Mouse (Mus musculus) myocyte (in vitro differentiated cells): ENCODE results near the gene Col6a1. TPM values are rescaled to one million over a fixed set of nuclear protein-coding genes. Genes with fewer than 3 reads are reported as not detected.

Source experiments
- H3K27me3 ChIP-seq: one replicate; pipeline ENCODE4 v1.6.1; 2011; ENCODE audit not compliant: control insufficient read depth, insufficient read depth, insufficient read length
- H3K36me3 ChIP-seq: one replicate; pipeline ENCODE4 v1.6.1; 2011; ENCODE audit not compliant: control insufficient read depth, insufficient read depth
- H3K4me2 ChIP-seq: one replicate; pipeline ENCODE4 v1.6.1; 2011; ENCODE audit warnings: low read depth, control low read depth
- H3K4me3 ChIP-seq: one replicate; pipeline ENCODE4 v1.5.1; 2011; ENCODE audit warnings: mild to moderate bottlenecking, control low read depth, moderate library complexity
- H3K79me2 ChIP-seq: one replicate; pipeline ENCODE4 v1.6.1; 2011; ENCODE audit not compliant: control insufficient read depth, insufficient read depth
- H3ac ChIP-seq: one replicate; pipeline ENCODE4 v1.6.1; 2011; ENCODE audit not compliant: control insufficient read depth, insufficient read length
- CEBPB ChIP-seq: IDR thresholded peaks from 2 replicates; pipeline ENCODE4 v1.6.1; 2011; ENCODE audit warnings: mild to moderate bottlenecking, moderate library complexity; ENCODE audit not compliant: poor library complexity, insufficient read depth, severe bottlenecking
- E2F4 ChIP-seq: IDR thresholded peaks from one replicate; pipeline ENCODE4 v1.6.1; 2011; ENCODE audit warnings: mild to moderate bottlenecking, control low read depth, moderate library complexity; ENCODE audit not compliant: insufficient read depth
- MAX ChIP-seq: IDR thresholded peaks from one replicate; pipeline ENCODE4 v1.6.1; 2011; ENCODE audit warnings: low read depth, mild to moderate bottlenecking, control low read depth
- MYOD1 ChIP-seq, 3 experiments: IDR thresholded peaks; one replicate each; pipeline ENCODE4 v1.6.1; 2011; ENCODE audit warnings: control low read depth in 2 of 3, low read depth in 2 of 3, mild to moderate bottlenecking in 2 of 3, moderate library complexity in 1 of 3; ENCODE audit not compliant: insufficient read length in 2 of 3, control insufficient read depth in 1 of 3
- MYOG ChIP-seq, 3 experiments: IDR thresholded peaks; one replicate each; pipeline ENCODE4 v1.6.1; 2011; ENCODE audit warnings: control low read depth in 2 of 3, low read depth in 2 of 3, mild to moderate bottlenecking in 2 of 3; ENCODE audit not compliant: insufficient read length in 2 of 3, control insufficient read depth in 1 of 3, insufficient read depth in 1 of 3
- POLR2A ChIP-seq: IDR thresholded peaks from one replicate; pipeline ENCODE4 v1.6.1; 2011; ENCODE audit warnings: low read depth, mild to moderate bottlenecking, control low read depth, moderate library complexity; ENCODE audit not compliant: insufficient read length
- POLR2AphosphoS2 ChIP-seq: IDR thresholded peaks from one replicate; pipeline ENCODE4 v1.6.1; 2011; ENCODE audit warnings: low read depth, control low read depth; ENCODE audit not compliant: insufficient read length
- REST ChIP-seq: IDR thresholded peaks from one replicate; pipeline ENCODE4 v1.6.1; 2011; ENCODE audit warnings: mild to moderate bottlenecking, control low read depth, moderate library complexity; ENCODE audit not compliant: insufficient read depth, insufficient read length
- SRF ChIP-seq: IDR thresholded peaks from one replicate; pipeline ENCODE4 v1.6.1; 2011; ENCODE audit warnings: low read depth; ENCODE audit not compliant: control insufficient read depth, insufficient read length
- TCF12 ChIP-seq: IDR thresholded peaks from one replicate; pipeline ENCODE4 v1.6.1; 2011; ENCODE audit warnings: mild to moderate bottlenecking, control low read depth; ENCODE audit not compliant: poor library complexity, insufficient read depth, severe bottlenecking
- TCF3 ChIP-seq: IDR thresholded peaks from one replicate; pipeline ENCODE4 v1.6.1; 2011; ENCODE audit warnings: low read depth, control low read depth; ENCODE audit not compliant: insufficient read length
- USF1 ChIP-seq: IDR thresholded peaks from one replicate; pipeline ENCODE4 v1.6.1; 2011; ENCODE audit warnings: low read depth, mild to moderate bottlenecking, control low read depth, moderate library complexity
- polyA plus RNA-seq: library from polyadenylated mRNA; unstranded; fragments of >200 nt; fragmentation: generic; extraction: Trizol; gene quantifications from one replicate; pipeline ENCODE4 v1.2.1, GENCODE M21; 2012; ENCODE audit warnings: missing spikeins

The Col6a1 gene
- polyA plus RNA-seq, 1 experiment = 144 TPM

DNA sequence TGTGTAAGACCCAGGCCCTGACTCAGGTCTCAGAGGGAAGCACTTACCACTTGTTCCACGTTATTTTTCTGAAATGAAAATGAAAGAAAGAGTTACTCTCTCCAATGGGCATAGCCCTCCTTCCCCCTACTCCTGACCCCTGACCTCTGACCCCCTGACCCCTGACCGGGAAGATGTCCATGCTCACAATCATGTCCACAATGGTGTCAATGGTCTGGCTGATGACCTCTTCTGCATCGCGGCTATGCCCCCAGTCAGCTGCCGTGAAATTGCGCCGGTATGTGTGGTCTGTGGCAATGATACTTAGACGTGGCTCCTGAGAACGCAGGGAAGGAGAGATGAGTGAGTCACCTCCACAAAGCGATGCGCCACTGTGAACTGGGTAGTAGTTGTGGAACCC is 4.8 kb downstream of the Col6a1 start:
- H3ac ChIP-seq = no peak overlapping the region
- H3K4me3 ChIP-seq = no peak overlapping the region
- no peaks in the 10 kb centered on the region for H3K36me3 ChIP-seq
- H3K79me2 ChIP-seq = no peaks in the 10 kb centered on the region
- no peak overlapping the region for H3K4me2 ChIP-seq
- H3K27me3 ChIP-seq = no peaks in the 10 kb centered on the region
- TF ChIP-seq TCF3 (no peak), MYOG (IDR thresholded peaks at IDR 0.05; ENCODE audit: control insufficient read depth in 1 of 3, insufficient read depth in 1 of 3, insufficient read length in 2 of 3, low read depth in 2 of 3) (no peak), SRF (no peak), USF1 (no peak), POLR2AphosphoS2 (no peak), MAX (no peak), TCF12 (no peak), POLR2A (no peak), MYOD1 (IDR thresholded peaks at IDR 0.05; ENCODE audit: control insufficient read depth in 1 of 3, insufficient read length in 2 of 3, low read depth in 2 of 3) (no peak), REST (no peak), CEBPB (no peak), E2F4 (no peak)

DNA sequence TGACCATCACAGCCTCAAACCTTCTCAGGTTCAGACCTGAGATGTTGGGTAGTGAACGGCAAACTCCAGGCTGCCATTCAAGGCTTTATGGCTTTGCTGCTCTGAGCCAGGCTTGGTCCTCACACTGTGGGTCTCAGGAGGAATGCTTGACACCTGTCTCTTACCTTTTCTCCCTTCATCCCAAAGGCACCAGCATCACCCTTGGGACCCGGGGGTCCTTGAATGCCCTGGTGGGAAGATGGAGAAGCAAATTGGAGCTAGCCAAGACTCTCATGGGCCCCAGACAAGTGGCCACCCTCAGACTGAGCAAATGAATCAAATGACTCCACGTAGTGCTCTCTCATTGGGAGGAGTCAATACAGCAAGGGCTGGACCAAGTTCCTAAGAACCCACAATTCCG is 8.3 kb downstream of the Col6a1 start:
- TF ChIP-seq TCF12 (no peak), USF1 (no peak), E2F4 (no peak), SRF (no peak), POLR2AphosphoS2 (no peak), CEBPB (no peak), REST (no peak), MAX (no peak), TCF3 (no peak), MYOG (IDR thresholded peaks at IDR 0.05; ENCODE audit: control insufficient read depth in 1 of 3, insufficient read depth in 1 of 3, insufficient read length in 2 of 3, low read depth in 2 of 3) (no peak), MYOD1 (IDR thresholded peaks at IDR 0.05; ENCODE audit: control insufficient read depth in 1 of 3, insufficient read length in 2 of 3, low read depth in 2 of 3) (no peak), POLR2A (no peak)
- no peaks in the 10 kb centered on the region for H3K36me3 ChIP-seq

GRCm38 (mm10) chr10:76717026-76717425 is 8.9 kb downstream of the Col6a1 start:
- H3K27me3 ChIP-seq = no peaks in the 10 kb centered on the region
- H3ac ChIP-seq = no peak overlapping the region
- TF ChIP-seq USF1 = no peak
- TF ChIP-seq POLR2AphosphoS2 = no peak
- no peak for TF ChIP-seq TCF3
- TF ChIP-seq REST = no peak
- TF ChIP-seq SRF = no peak
- no peaks in the 10 kb centered on the region for H3K36me3 ChIP-seq
- H3K79me2 ChIP-seq = no peaks in the 10 kb centered on the region
- H3K4me3 ChIP-seq = no peak overlapping the region
- H3K4me2 ChIP-seq = no peak overlapping the region

More for the DNA sequence above, 8.3 kb downstream of the Col6a1 start:
- Histone ChIP-seq H3K27me3 (no peaks in the 10 kb centered on the region), H3K4me3 (no peak overlapping the region), H3K4me2 (no peak overlapping the region), H3K79me2 (no peaks in the 10 kb centered on the region), H3ac (no peak overlapping the region)

DNA sequence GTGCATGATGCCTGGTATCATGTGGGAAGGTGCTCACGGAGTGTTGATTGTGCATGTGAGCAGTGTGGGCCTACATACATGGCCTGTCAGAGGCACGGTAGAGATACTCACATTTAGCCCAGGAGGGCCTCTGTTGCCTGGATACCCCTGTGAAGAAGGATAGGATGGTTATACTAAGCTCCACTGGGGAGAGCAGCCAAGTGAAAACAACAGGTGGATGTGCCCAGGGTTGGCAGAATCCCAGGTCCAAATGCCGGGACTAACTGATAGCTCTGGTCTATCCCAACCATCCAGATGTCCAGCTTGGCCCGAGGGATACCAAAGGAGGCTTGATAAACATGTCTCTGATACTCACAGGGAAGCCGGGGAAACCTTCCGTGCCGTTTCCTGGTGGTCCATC is 11.7 kb downstream of the Col6a1 start:
- H3K27me3 ChIP-seq = no peaks in the 10 kb centered on the region
- no peak overlapping the region for H3K4me3 ChIP-seq
- H3K4me2 ChIP-seq = no peak overlapping the region
- H3ac ChIP-seq = no peak overlapping the region
- peak in 1 of 3 experiments; percentile 36 for TF ChIP-seq MYOD1 (IDR thresholded peaks at IDR 0.05; ENCODE audit: control insufficient read depth in 1 of 3, insufficient read length in 2 of 3, low read depth in 2 of 3)
- no peak for TF ChIP-seq POLR2A
- no peaks in the 10 kb centered on the region for H3K36me3 ChIP-seq
- H3K79me2 ChIP-seq = no peaks in the 10 kb centered on the region

GRCm38 (mm10) chr10:76712500-76712899 is 13.5 kb downstream of the Col6a1 start:
- Histone ChIP-seq H3K27me3 (no peaks in the 10 kb centered on the region), H3ac (no peak overlapping the region), H3K36me3 (no peaks in the 10 kb centered on the region), H3K79me2 (no peaks in the 10 kb centered on the region), H3K4me2 (no peak overlapping the region), H3K4me3 (no peak overlapping the region)
- no peak for TF ChIP-seq TCF3

DNA sequence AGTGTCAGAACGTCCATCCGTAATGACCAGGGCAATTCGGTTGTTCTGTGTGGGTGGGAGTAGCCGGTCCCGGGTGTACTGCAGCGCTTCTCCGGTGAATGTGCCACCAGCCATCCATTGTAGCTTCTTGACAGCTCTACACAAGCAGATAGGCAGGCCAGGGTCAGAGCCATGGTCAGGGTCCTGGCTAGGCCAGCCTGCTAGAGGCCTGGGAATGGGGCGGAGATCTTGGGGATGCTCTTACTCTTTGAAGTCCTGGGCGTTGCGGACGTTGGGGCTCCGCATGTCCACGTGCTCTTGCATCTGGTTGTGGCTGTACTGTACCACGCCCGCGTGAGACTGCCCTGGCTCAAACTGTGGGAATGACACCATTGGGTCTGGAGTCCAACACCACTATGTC is 14.6 kb downstream of the Col6a1 start:
- Histone ChIP-seq H3K27me3 (no peaks in the 10 kb centered on the region), H3K79me2 (no peaks in the 10 kb centered on the region), H3K36me3 (no peaks in the 10 kb centered on the region), H3K4me2 (no peak overlapping the region), H3K4me3 (no peak overlapping the region), H3ac (no peak overlapping the region)
- no peak for TF ChIP-seq CEBPB
- peak; percentile 21 for TF ChIP-seq POLR2AphosphoS2
